Mouse (Mus musculus) stomach, postnatal 0 days (tissue): ENCODE results near the gene Adat3. TPM values are rescaled to one million over a fixed set of nuclear protein-coding genes. Genes with fewer than 3 reads are reported as not detected.

Experiments used
- ATAC-seq: fragments of 200-750 bp; cut with Nextera tagmentation; 2 replicates; pipeline ENCODE4 v1.8.0; 2017; ENCODE audit not compliant: low FRiP score, low TSS enrichment
- DNase-seq: peaks from one replicate; pipeline ENCODE4 v3.0.0-alpha.2; 2016; ENCODE audit warnings: low spot score
- H3K27ac ChIP-seq: fragments of 300-500 bp; sonication (generic); replicated peaks from 2 replicates; pipeline ENCODE4 v1.5.1; 2014; ENCODE audit warnings: mild to moderate bottlenecking, control low read depth
- H3K27me3 ChIP-seq: fragments of 300-500 bp; sonication (generic); 2 replicates; pipeline ENCODE4 v1.6.1; 2014; ENCODE audit warnings: low read length; ENCODE audit not compliant: control insufficient read depth, insufficient read depth
- H3K36me3 ChIP-seq: fragments of 300-500 bp; sonication (generic); 2 replicates; pipeline ENCODE4 v1.6.1; 2014; ENCODE audit warnings: low read length, mixed read lengths; ENCODE audit not compliant: control insufficient read depth, insufficient read depth
- H3K4me1 ChIP-seq: fragments of 300-500 bp; sonication (generic); replicated peaks from 2 replicates; pipeline ENCODE4 v1.6.1; 2014; ENCODE audit warnings: antibody characterized with exemption; ENCODE audit not compliant: control insufficient read depth, insufficient read depth
- H3K4me2 ChIP-seq: fragments of 300-500 bp; sonication (generic); replicated peaks from 2 replicates; pipeline ENCODE4 v1.6.1; 2014; ENCODE audit warnings: low read depth, mild to moderate bottlenecking, control low read depth, moderate library complexity
- H3K4me3 ChIP-seq: fragments of 300-500 bp; sonication (generic); 2 replicates; pipeline ENCODE4 v1.5.1; 2014; ENCODE audit warnings: low read depth, low read length, control low read depth
- H3K9ac ChIP-seq: fragments of 300-500 bp; sonication (generic); 2 replicates; pipeline ENCODE4 v1.6.1; 2014; ENCODE audit warnings: mild to moderate bottlenecking, low read length, control low read depth, mixed read lengths
- H3K9me3 ChIP-seq: fragments of 300-500 bp; sonication (generic); 2 replicates; pipeline ENCODE4 v1.6.1; 2016; ENCODE audit warnings: low read length; ENCODE audit not compliant: control insufficient read depth
- CTCF ChIP-seq: IDR thresholded peaks from 2 replicates; pipeline ENCODE4 v1.5.1; 2016; ENCODE audit warnings: antibody characterized with exemption, low read depth, mild to moderate bottlenecking, moderate library complexity
- EP300 ChIP-seq: optimal IDR thresholded peaks from 2 replicates; pipeline ENCODE3; 2016; ENCODE audit warnings: antibody characterized with exemption
- WGBS: fragments of 180-500 bp; shearing (Covaris S2); extraction: QIAGEN DNeasy Blood & Tissue Kit; methylation state at CpG from one replicate; pipeline ENCODE4 v1.1.7; 2014; 5-methylcytosine and 5-hydroxymethylcytosine counted together
- microRNA-seq: library from miRNA; unstranded; fragments of <30 nt; microRNA quantifications from one replicate; pipeline ENCODE4, GENCODE M21; 2016
- polyA plus RNA-seq: library from polyadenylated mRNA; unstranded; fragments of >200 nt; fragmentation: Nextera tagmentation; extraction: Ambion mirVana; gene quantifications from 2 replicates; pipeline ENCODE4 v1.2.1, GENCODE M21; 2015

The Adat3 gene
- polyA plus RNA-seq, 1 experiment from 2014 or later, result 4.1 TPM

DNA sequence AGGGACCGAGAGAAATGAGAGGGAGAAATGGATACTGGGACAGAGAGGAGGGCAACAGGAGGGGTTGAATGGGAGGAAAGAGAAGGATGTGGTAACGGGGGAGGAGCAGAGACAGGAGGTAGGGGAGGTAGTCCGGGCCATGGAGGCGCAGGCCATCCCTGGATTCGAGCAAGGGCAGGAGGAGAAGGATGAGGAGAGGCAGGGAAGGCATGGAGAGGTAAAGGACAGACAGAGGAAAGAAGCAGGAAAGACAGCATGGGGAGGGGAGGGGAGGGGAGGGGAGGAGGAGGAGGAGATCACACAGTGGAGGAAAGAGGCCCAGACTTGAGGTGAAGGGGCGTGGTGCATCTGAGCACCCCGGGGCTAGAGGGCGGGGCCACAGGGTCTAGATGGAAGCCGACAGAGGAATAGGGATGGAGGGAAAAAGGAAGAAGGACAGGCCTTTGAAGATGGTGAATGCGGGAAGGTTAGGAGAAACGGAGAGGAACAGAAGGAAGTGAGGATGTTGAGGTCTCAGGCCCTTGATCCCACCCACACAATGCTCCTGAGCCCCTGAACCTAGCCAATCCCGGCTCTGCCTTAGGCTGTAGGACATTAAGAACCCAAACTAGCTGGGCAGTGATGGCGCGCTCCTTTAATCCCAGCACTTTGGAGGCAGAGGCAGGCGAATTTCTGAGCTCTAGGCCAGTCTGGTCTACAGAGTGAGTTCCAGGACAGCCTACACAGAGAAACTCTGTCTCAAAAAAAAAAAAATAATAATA, 54.4 kb downstream of the Adat3 start, which contains the start of gene Btbd2:
Btbd2 (minus strand) TSS at position 209 of the 761 bp plus-strand sequence.
- no peaks in the 10 kb centered on the region for H3K9me3 ChIP-seq
- peaks cover 8% of the 10 kb centered on the region; the same call in 1 of the 2 replicates for H3K4me1 ChIP-seq
- 19% methylated on average over 15 of the region's 15 CpGs for WGBS
- peak within 1 kb of the TSS; percentile 98 for H3K4me2 ChIP-seq
- H3K36me3 ChIP-seq, result no peaks in the 10 kb centered on the region
- ATAC-seq (peak; percentile 33), DNase-seq (no peak)
- H3K27ac ChIP-seq, result peak within 1 kb of the TSS; percentile 90
- H3K27me3 ChIP-seq, result no peaks in the 10 kb centered on the region
- peak within 1 kb of the TSS; percentile 93 for H3K9ac ChIP-seq
- TF ChIP-seq EP300 (no peak), CTCF (no peak)
- H3K4me3 ChIP-seq, result peak within 1 kb of the TSS; percentile 88

Small RNA genes lying within 50 kb of the gene (microRNA-seq; reads per million reads assigned to microRNA genes)
- gene Mir6912, result not detected

Other genes with a start within 250 kb of the Adat3 start
- 0.07 TPM in 2 replicates for gene Plk5, start 246.4 kb upstream of the Adat3 start, polyA plus RNA-seq
- 4.1 and 4.5 TPM in 2 replicates for gene Mex3d, start 215.2 kb upstream of the Adat3 start, polyA plus RNA-seq
- gene Mbd3, start 203.3 kb upstream of the Adat3 start, polyA plus RNA-seq, result 81.1 and 82.9 TPM in 2 replicates
- gene Uqcr11, start 196.1 kb upstream of the Adat3 start, polyA plus RNA-seq, result 859 and 899 TPM in 2 replicates
- gene Tcf3, start 169.2 kb upstream of the Adat3 start, polyA plus RNA-seq, result 30.9 and 37.0 TPM in 2 replicates
- gene Onecut3, start 108.0 kb upstream of the Adat3 start, polyA plus RNA-seq, result 0.01 and 0.02 TPM in 2 replicates
- gene Atp8b3, start 63.8 kb upstream of the Adat3 start, polyA plus RNA-seq, result 0.02 and 0.10 TPM in 2 replicates
- 7.1 and 8.5 TPM in 2 replicates for gene Rexo1, start 41.3 kb upstream of the Adat3 start, polyA plus RNA-seq
- 8.3 and 8.4 TPM in 2 replicates for gene Klf16, start 25.6 kb upstream of the Adat3 start, polyA plus RNA-seq
- gene Abhd17a, start 12.5 kb upstream of the Adat3 start, polyA plus RNA-seq, result 92.5 and 103 TPM in 2 replicates
- gene Scamp4, start within 50 bp of the Adat3 start, polyA plus RNA-seq, result 67.8 and 77.3 TPM in 2 replicates
- 1.4 and 1.7 TPM in 2 replicates for gene Gm49322, start 3.1 kb downstream of the Adat3 start, polyA plus RNA-seq
- gene Csnk1g2, start 20.0 kb downstream of the Adat3 start, polyA plus RNA-seq, result 75.4 and 83.9 TPM in 2 replicates
- 28.3 and 30.0 TPM in 2 replicates for gene Btbd2, start 54.2 kb downstream of the Adat3 start, polyA plus RNA-seq
- gene Mknk2, start 75.2 kb downstream of the Adat3 start, polyA plus RNA-seq, result 55.2 and 61.7 TPM in 2 replicates
- gene Mob3a, start 99.1 kb downstream of the Adat3 start, polyA plus RNA-seq, result 22.9 and 23.9 TPM in 2 replicates
- gene Izumo4, start 99.3 kb downstream of the Adat3 start, polyA plus RNA-seq, result 14.8 and 18.0 TPM in 2 replicates
- 38.7 and 42.7 TPM in 2 replicates for gene Ap3d1, start 139.4 kb downstream of the Adat3 start, polyA plus RNA-seq
- 5.4 and 6.2 TPM in 2 replicates for gene Dot1l, start 152.3 kb downstream of the Adat3 start, polyA plus RNA-seq
- 27.7 and 31.8 TPM in 2 replicates for gene Sf3a2, start 195.3 kb downstream of the Adat3 start, polyA plus RNA-seq
- 62.0 and 65.8 TPM in 2 replicates for gene Plekhj1, start 195.7 kb downstream of the Adat3 start, polyA plus RNA-seq
- gene Amh, start 202.4 kb downstream of the Adat3 start, polyA plus RNA-seq, result 6.8 and 6.9 TPM in 2 replicates
- 0.86 and 0.96 TPM in 2 replicates for gene Jsrp1, start 210.6 kb downstream of the Adat3 start, polyA plus RNA-seq
- gene Oaz1, start 223.8 kb downstream of the Adat3 start, polyA plus RNA-seq, result 1,070 and 1,103 TPM in 2 replicates
- gene Lingo3, start 241.2 kb downstream of the Adat3 start, polyA plus RNA-seq, result 0.12 and 0.17 TPM in 2 replicates